Mouse (Mus musculus) lung, postnatal 0 days (tissue): ENCODE results near the gene Hspa1b.

Experiments
- CTCF ChIP-seq: IDR thresholded peaks from 2 replicates; pipeline ENCODE4 v1.5.1; 2016; ENCODE audit warnings: antibody characterized with exemption, mild to moderate bottlenecking
- EP300 ChIP-seq: IDR thresholded peaks from 2 replicates; pipeline ENCODE4 v1.6.1; 2016; ENCODE audit warnings: antibody characterized with exemption, mild to moderate bottlenecking, control low read depth

- peak; percentile 83 for TF ChIP-seq CTCF
- TF ChIP-seq EP300, result peak; percentile 95
These were observed 6.5 kb downstream of the Hspa1b start for GRCm38 (mm10) chr17:34952378-34953040.
